Mouse (Mus musculus): ENCODE results near the gene Abcc4. TPM values are rescaled to one million over a fixed set of nuclear protein-coding genes. Genes with fewer than 3 reads are reported as not detected.

Abcc4 gene
- polyA plus RNA-seq, 1 experiment, result 4.5 TPM

DNA sequence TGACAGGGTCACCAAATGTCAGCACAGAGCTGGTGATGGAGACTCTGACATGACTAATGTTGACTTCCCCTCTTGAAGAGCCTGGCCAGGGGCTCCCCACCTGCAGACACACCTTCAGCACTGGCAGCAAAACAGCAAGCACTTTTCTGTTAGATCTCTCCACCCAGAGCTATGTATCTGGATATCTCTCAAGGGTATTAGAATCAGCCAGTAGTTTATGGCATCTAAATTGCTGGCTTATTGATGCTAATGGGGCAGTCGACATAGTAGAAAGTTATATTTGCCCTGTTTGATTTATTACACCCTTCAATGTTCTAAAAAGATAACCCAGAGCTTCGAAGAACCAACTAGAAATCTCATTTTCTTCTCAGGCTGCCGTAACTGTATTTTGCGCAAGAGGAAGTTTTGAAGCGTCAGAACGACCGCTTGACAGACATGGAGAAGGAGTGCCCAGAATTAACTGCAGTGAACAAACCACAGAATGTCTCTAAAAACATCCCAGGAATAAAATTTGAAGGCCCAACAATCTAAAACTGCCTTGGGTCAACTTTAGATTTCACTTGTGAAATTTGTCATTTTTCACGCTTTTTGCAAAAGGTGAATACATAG lies 123.6 kb downstream of the Abcc4 start:
- WGBS, result 91% methylated on average over 8 of the region's 8 CpGs
- DNase-seq, result no peak
- Histone ChIP-seq H3K4me3 (replicated peaks; ENCODE audit: insufficient read depth, low read depth, low read length) (no peak overlapping the region), H3K27me3 (ENCODE audit: control insufficient read depth, insufficient read depth, low read length) (no peaks in the 10 kb centered on the region), H3K4me1 (ENCODE audit: control insufficient read depth, insufficient read depth, low read length) (no peaks in the 10 kb centered on the region), H3K27ac (ENCODE audit: insufficient read depth, low read length) (no peak overlapping the region)
- TF ChIP-seq POLR2A (IDR thresholded peaks at IDR 0.05; ENCODE audit: borderline replicate concordance, insufficient read depth, low read length) (no peak), CTCF (IDR thresholded peaks at IDR 0.05; ENCODE audit: borderline replicate concordance, insufficient read depth, low read depth, low read length) (no peak)

DNA sequence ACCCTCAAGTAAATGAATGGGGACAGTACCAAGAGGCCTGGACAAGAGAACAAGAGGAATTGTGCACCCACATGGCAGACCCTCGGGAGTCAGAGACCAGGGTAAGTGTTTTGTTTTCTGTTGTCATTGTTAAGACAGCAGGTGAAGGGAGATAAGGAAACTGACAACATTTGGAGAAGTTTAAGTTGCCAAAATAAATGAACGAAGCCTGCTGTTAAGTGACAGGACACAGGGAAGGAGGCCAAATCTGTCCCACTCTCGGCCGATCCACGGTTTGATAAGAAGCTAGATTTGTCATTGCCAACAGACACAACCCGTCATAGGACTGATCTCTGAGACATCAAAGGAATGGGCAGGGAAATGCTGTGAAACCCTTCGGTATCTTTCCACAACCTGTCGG lies 124.3 kb downstream of the Abcc4 start:
- WGBS, result 37% methylated on average over 8 of the region's 8 CpGs
- TF ChIP-seq POLR2A (IDR thresholded peaks at IDR 0.05; ENCODE audit: borderline replicate concordance, insufficient read depth, low read length) (no peak), CTCF (IDR thresholded peaks at IDR 0.05; ENCODE audit: borderline replicate concordance, insufficient read depth, low read depth, low read length) (no peak)
- H3K4me3 ChIP-seq (replicated peaks; ENCODE audit: insufficient read depth, low read depth, low read length), result no peak overlapping the region
- H3K27ac ChIP-seq (ENCODE audit: insufficient read depth, low read length), result no peak overlapping the region
- H3K27me3 ChIP-seq (ENCODE audit: control insufficient read depth, insufficient read depth, low read length), result no peaks in the 10 kb centered on the region
- H3K4me1 ChIP-seq (ENCODE audit: control insufficient read depth, insufficient read depth, low read length), result no peaks in the 10 kb centered on the region
- no peak for DNase-seq

DNA sequence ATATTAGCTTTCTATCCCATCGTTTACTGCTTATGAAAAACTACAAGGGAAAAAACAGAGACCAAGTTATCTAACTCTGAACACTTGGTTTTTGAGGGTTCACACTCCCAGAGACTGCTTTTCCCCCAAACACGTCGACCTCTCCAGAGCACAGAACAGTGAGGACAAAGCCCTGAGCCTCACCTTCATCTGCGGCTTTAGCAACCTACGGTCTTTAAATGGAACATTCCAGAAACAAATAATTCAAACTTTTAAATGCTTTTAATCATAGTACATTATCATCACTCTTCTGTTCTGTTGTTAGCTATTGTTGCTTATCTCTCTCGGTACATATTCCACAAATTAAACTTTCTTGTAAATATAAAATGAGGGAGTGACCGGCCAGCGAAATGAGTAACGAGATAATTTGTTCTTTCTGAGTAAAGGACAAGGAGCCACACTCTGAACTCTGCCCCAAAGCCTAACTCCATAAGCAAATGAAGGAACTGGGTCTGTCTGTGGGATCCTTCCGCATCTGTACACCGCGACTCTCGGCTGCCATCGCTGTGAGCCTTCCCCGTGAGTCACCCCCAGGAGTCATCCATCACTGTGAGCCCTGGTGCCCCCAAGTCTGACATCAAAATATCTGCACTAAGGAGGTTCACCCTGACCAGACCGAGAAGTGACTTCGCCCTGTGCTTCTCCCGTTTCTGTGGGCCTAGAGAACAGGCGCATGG lies 126.8 kb downstream of the Abcc4 start:
- Histone ChIP-seq H3K27ac (ENCODE audit: insufficient read depth, low read length) (no peak overlapping the region), H3K27me3 (ENCODE audit: control insufficient read depth, insufficient read depth, low read length) (no peaks in the 10 kb centered on the region), H3K4me1 (ENCODE audit: control insufficient read depth, insufficient read depth, low read length) (no peaks in the 10 kb centered on the region), H3K4me3 (replicated peaks; ENCODE audit: insufficient read depth, low read depth, low read length) (no peak overlapping the region)
- WGBS, result 91% methylated on average over 19 of the region's 19 CpGs
- DNase-seq, result no peak
- no peak for TF ChIP-seq POLR2A (IDR thresholded peaks at IDR 0.05; ENCODE audit: borderline replicate concordance, insufficient read depth, low read length)
- TF ChIP-seq CTCF (IDR thresholded peaks at IDR 0.05; ENCODE audit: borderline replicate concordance, insufficient read depth, low read depth, low read length), result no peak

DNA sequence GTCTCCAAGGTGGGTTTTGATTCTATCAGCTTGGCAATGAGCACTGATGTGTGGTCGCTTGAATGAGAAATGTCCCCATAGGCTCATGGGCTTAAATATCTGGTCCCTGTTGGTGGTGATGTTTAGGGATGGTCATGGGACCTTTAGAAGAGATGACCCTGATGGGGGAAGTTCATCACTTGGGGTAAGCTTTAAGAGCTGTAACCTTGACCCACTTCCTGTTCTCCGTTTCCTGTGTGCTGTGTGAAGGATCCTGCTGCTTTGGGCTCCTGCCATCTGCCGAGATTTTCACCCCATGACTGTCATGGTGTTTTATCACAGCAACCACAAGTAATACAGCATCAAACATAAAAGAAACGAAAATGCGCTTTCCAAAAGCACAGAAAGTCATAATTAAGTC lies 128.1 kb downstream of the Abcc4 start:
- Histone ChIP-seq H3K4me3 (replicated peaks; ENCODE audit: insufficient read depth, low read depth, low read length) (no peak overlapping the region), H3K27ac (ENCODE audit: insufficient read depth, low read length) (no peak overlapping the region), H3K27me3 (ENCODE audit: control insufficient read depth, insufficient read depth, low read length) (no peaks in the 10 kb centered on the region), H3K4me1 (ENCODE audit: control insufficient read depth, insufficient read depth, low read length) (no peaks in the 10 kb centered on the region; the same call in 1 of the 2 replicates)
- no peak for DNase-seq
- 77% methylated on average over 5 of the region's 5 CpGs for WGBS
- TF ChIP-seq CTCF (IDR thresholded peaks at IDR 0.05; ENCODE audit: borderline replicate concordance, insufficient read depth, low read depth, low read length) (no peak), POLR2A (IDR thresholded peaks at IDR 0.05; ENCODE audit: borderline replicate concordance, insufficient read depth, low read length) (no peak)

DNA sequence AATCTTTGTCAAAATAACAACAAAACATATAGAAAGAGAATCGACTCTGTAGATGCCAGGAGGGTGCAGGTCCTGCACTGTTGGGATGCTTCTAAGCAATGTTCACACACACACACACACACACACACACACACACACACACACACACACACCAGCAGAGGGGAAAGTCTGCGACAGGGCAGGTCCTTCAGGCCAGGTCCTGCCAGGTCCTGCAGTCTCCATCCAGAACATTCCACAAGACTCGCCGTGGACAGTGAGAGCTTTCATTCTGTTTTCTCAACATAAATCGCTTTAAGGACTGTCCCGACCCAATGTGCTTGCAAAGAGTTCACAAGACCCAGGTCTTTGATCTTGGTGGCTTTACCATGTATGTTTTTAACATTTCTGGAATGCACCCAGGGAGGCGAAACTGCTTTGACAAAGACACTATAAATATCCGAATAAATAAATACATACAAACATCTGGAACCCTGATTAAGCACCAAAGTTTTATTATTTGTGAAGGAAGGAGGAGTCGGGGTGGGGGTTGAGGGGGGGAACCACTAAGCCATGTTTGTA lies 133.3 kb downstream of the Abcc4 start:
- no peak overlapping the region for H3K27ac ChIP-seq (ENCODE audit: insufficient read depth, low read length)
- no peaks in the 10 kb centered on the region; the same call in 1 of the 2 replicates for H3K4me1 ChIP-seq (ENCODE audit: control insufficient read depth, insufficient read depth, low read length)
- no peak for DNase-seq
- H3K27me3 ChIP-seq (ENCODE audit: control insufficient read depth, insufficient read depth, low read length), result no peaks in the 10 kb centered on the region
- 84% methylated on average over 9 of the region's 9 CpGs for WGBS
- TF ChIP-seq POLR2A (IDR thresholded peaks at IDR 0.05; ENCODE audit: borderline replicate concordance, insufficient read depth, low read length), result no peak
- TF ChIP-seq CTCF (IDR thresholded peaks at IDR 0.05; ENCODE audit: borderline replicate concordance, insufficient read depth, low read depth, low read length), result no peak
- no peak overlapping the region for H3K4me3 ChIP-seq (replicated peaks; ENCODE audit: insufficient read depth, low read depth, low read length)

DNA sequence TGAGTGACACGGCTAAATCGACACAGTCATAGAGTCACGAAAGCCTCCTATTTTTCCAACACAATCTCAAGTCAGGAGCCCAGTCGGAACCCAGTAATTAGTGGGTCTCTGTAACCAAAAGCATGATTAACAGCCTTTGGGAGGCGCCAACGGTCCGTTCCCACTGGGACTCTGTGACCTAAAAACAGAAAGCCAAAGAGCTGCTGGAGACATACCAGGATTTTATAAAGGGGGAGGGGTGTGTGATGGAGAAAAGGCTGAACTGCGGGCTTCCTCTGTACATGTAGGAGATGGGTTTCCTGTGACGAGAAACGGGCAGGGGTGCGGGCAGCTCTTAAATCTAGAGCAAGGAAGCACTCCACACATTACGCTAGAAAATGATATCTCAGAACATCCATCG lies 136.4 kb downstream of the Abcc4 start:
- no peak for DNase-seq
- H3K27ac ChIP-seq (ENCODE audit: insufficient read depth, low read length), result no peak overlapping the region
- H3K27me3 ChIP-seq (ENCODE audit: control insufficient read depth, insufficient read depth, low read length), result no peaks in the 10 kb centered on the region
- no peak for TF ChIP-seq CTCF (IDR thresholded peaks at IDR 0.05; ENCODE audit: borderline replicate concordance, insufficient read depth, low read depth, low read length)
- no peak for TF ChIP-seq POLR2A (IDR thresholded peaks at IDR 0.05; ENCODE audit: borderline replicate concordance, insufficient read depth, low read length)
- no peak overlapping the region for H3K4me3 ChIP-seq (replicated peaks; ENCODE audit: insufficient read depth, low read depth, low read length)
- no peaks in the 10 kb centered on the region; the same call in 1 of the 2 replicates for H3K4me1 ChIP-seq (ENCODE audit: control insufficient read depth, insufficient read depth, low read length)
- WGBS, result 93% methylated on average over 13 of the region's 13 CpGs

DNA sequence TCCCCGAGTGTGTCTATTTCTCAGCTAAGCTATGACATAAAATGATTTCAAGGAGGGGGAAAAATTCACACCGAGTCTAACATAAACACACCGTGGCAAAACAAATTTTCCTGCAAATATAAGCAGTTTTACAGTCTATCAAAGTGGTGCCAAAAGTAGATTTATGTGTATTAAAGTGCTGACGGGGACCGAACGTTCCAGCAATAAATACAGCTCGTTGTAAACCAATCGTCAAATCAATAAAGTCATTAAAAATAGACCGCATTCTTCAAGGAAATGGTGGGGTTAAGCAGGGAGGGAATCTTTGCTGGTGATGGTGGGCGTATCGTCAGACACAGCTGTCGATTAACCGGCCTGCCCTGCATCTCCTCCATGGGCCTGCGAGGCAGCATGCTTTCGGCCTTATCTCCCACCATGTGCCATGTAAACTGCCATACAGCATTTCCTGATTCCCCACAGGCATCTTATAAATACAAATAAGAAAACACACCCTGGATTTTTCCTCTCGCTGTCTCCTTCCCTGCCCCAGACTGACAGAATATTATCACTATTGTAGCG lies 137.8 kb downstream of the Abcc4 start:
- no peak overlapping the region for H3K27ac ChIP-seq (ENCODE audit: insufficient read depth, low read length)
- H3K27me3 ChIP-seq (ENCODE audit: control insufficient read depth, insufficient read depth, low read length), result no peaks in the 10 kb centered on the region
- TF ChIP-seq CTCF (IDR thresholded peaks at IDR 0.05; ENCODE audit: borderline replicate concordance, insufficient read depth, low read depth, low read length) (no peak), POLR2A (IDR thresholded peaks at IDR 0.05; ENCODE audit: borderline replicate concordance, insufficient read depth, low read length) (no peak)
- no peak overlapping the region for H3K4me3 ChIP-seq (replicated peaks; ENCODE audit: insufficient read depth, low read depth, low read length)
- H3K4me1 ChIP-seq (ENCODE audit: control insufficient read depth, insufficient read depth, low read length), result no peaks in the 10 kb centered on the region; the same call in 1 of the 2 replicates
- DNase-seq, result no peak
- 78% methylated on average over 17 of the region's 17 CpGs for WGBS

All from cerebellum, adult 2 months (tissue).